ENCODE assay signal across 8 mouse cellular contexts in the genomic region with DNA sequence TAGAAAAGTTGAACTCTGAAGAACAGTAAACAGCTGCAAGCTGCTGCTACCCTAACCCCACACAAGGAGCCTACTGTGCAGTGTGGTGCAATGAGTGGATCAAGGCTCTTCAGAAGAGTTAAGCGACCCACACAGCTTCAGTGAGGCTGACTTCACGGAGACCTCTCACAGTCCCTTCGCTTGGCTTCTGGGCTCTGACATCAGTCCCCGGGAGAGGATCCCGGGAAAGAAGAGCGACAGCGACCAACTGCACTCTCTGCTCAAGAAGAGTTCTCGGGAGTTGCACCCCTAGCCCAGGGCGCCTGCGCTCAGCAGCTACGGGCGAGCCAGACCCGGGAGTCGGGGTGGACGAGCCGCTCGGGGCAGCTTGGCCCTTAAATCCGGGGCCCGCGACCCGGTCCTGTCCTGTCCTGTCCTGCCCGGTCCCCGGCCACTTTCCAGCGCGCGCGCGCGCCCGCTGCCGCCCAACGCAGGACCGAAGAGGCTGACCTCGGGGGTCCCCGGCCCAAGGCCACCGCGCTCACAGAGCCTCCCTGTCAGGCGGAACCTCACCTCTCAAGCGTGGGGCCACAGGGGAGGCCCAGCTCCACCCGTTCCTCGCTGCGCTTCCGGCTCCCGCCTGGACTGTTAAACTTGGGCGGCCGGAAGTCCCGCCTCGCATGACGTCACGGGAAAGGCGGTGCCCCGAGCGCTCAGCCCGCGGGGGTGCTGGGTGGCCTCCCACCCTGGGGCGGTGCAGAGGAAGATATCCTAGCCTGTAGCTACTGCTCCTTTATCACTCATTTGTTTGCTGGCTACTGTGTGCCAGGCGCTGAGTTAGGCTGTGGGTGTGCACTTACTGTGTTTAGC. TPM values are rescaled to one million over a fixed set of nuclear protein-coding genes. Genes with fewer than 3 reads are reported as not detected.
DNase-seq lines count a peak whose midpoint lies in the region; ATAC-seq and TF ChIP-seq lines count a peak whose summit lies in the region.

Nedd1 (minus strand) TSS at position 650 of the 849 bp plus-strand sequence.

- peaks cover 12% of the 10 kb centered on the region for H3K4me1 ChIP-seq in forebrain, embryonic 15.5 days
- peaks cover 3% of the 10 kb centered on the region; the same call in 1 of the 2 replicates for H3K4me1 ChIP-seq in lung, adult 2 months (ENCODE audit: control insufficient read depth, insufficient read depth, low read length)

- under 1% methylated on average over 57 of the region's 57 CpGs for WGBS in forebrain, embryonic 15.5 days
- under 1% methylated on average over 57 of the region's 57 CpGs for WGBS in lung, adult 2 months

- no peaks in the 10 kb centered on the region for H3K9me3 ChIP-seq in forebrain, embryonic 15.5 days

- peak within 1 kb of the TSS; percentile 78 for H3K4me2 ChIP-seq in forebrain, embryonic 15.5 days (replicated peaks)

- no peaks in the 10 kb centered on the region for H3K36me3 ChIP-seq in forebrain, embryonic 15.5 days

- intact Hi-C loops in heart, postnatal 25 days (cut with DNase I): no loop called here

- H3K27me3 ChIP-seq in forebrain, embryonic 15.5 days: no peaks in the 10 kb centered on the region

- DNase-seq in ES-CJ7 (ENCODE audit: low read depth, low spot score): peak; percentile 78
- DNase-seq in cerebellum, adult 11 months: peak; percentile 87
- DNase-seq in heart, postnatal 25 days (ENCODE audit: low spot score): peak; percentile 91
- peak; percentile 84 to 92 for DNase-seq in layer of hippocampus, adult 18-20 months (ENCODE audit: low spot score in 2 of 2)
- peak; percentile 98 for DNase-seq in lung, adult 2 months
- peak; percentile 94 for DNase-seq in thymus, adult 18-20 months

- H3K4me3 ChIP-seq in forebrain, embryonic 15.5 days: peak within 1 kb of the TSS; percentile 72
- peak within 1 kb of the TSS; percentile 77 for H3K4me3 ChIP-seq in lung, adult 2 months (replicated peaks; ENCODE audit: extremely low read depth, low read depth, low read length)

- TF ChIP-seq POLR2A in lung, adult 2 months (IDR thresholded peaks at IDR 0.05; ENCODE audit: borderline replicate concordance, extremely low read depth, low read depth, low read length): peak; percentile 72; the same call in 1 of the 2 replicates

- H3K9ac ChIP-seq in forebrain, embryonic 15.5 days (replicated peaks): peak within 1 kb of the TSS; percentile 70

- peak; percentile 99 for ATAC-seq in forebrain, embryonic 15.5 days (replicated peaks)
- peak; percentile 93 for ATAC-seq in neutrophil, adult 5-6 weeks (ENCODE audit: extremely low read depth, insufficient number of reproducible peaks, low FRiP score, poor library complexity, severe bottlenecking)

- peak within 1 kb of the TSS; percentile 58 for H3K27ac ChIP-seq in forebrain, embryonic 15.5 days (replicated peaks)

- TF ChIP-seq CTCF in lung, adult 2 months (IDR thresholded peaks at IDR 0.05; ENCODE audit: insufficient read depth, low read length): no peak

RNA-seq across cellular contexts. Expression of gene Nedd1, which starts in this region (rescaled TPM):
- 21.8 and 22.0 TPM in 2 replicates for polyA plus RNA-seq in forebrain, embryonic 15.5 days (2015; fragmentation: Nextera tagmentation; extraction: Ambion mirVana)
- total RNA-seq in heart, postnatal 25 days (2021): 10 to 100 TPM; 19.4 to 26.3 TPM
- 1 to 10 TPM; 2.5 to 3.3 TPM for total RNA-seq in layer of hippocampus, adult 18-20 months (2021)
- 3.1 and 6.2 TPM in 2 replicates for polyA plus RNA-seq in lung, adult 2 months (2012; rRNA removed)
- 16.7 and 17.1 TPM in 2 replicates for total RNA-seq in neutrophil, adult 5-6 weeks (2017)

Comparison
In these comparisons a context has a peak if more than half of its experiments do, and no peak if none do; other contexts are left out.
1. Peak in every context shown above with its lines: DNase-seq, ATAC-seq, H3K4me3 ChIP-seq and H3K27ac ChIP-seq.